Mouse (Mus musculus): ENCODE results near the gene Lect2.

GRCm38 (mm10) chr13:56513595-56513994 lies 34.7 kb downstream of the Lect2 start:
- TF ChIP-seq EP300 (IDR thresholded peaks at IDR 0.05; ENCODE audit: low read depth) = no peak
- no peak for TF ChIP-seq CTCF (IDR thresholded peaks at IDR 0.05; ENCODE audit: low read depth)
